Mouse (Mus musculus): ENCODE measurements around the gene Gm21981. TPM values are rescaled to one million over a fixed set of nuclear protein-coding genes. Genes with fewer than 3 reads are reported as not detected.

The Gm21981 gene
- total RNA-seq, 4 experiments from 2014 or later = 0.17 to 0.39 TPM; not detected in 2

DNA sequence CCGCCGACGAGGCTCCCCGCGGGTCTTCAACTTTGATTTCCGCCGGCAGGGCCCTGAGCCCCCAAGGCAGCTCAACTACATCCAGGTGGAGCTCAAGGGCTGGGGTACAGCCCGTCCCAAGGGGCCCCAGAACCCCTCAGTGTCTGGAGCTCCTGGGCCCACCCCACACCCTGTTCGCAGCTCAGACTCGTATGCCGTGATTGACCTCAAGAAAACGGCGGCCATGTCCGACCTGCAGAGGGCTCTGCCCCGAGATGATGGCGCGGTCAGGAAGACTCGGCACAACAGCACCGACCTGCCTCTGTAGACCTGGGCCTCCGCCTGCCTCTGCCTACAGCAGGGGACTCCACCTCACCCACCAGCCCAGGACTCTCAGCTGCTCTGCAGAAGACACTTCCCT is 9.3 kb upstream of the Gm21981 start:
- DNase-seq (ENCODE audit: low spot score in 2 of 2) = no peak

DNA sequence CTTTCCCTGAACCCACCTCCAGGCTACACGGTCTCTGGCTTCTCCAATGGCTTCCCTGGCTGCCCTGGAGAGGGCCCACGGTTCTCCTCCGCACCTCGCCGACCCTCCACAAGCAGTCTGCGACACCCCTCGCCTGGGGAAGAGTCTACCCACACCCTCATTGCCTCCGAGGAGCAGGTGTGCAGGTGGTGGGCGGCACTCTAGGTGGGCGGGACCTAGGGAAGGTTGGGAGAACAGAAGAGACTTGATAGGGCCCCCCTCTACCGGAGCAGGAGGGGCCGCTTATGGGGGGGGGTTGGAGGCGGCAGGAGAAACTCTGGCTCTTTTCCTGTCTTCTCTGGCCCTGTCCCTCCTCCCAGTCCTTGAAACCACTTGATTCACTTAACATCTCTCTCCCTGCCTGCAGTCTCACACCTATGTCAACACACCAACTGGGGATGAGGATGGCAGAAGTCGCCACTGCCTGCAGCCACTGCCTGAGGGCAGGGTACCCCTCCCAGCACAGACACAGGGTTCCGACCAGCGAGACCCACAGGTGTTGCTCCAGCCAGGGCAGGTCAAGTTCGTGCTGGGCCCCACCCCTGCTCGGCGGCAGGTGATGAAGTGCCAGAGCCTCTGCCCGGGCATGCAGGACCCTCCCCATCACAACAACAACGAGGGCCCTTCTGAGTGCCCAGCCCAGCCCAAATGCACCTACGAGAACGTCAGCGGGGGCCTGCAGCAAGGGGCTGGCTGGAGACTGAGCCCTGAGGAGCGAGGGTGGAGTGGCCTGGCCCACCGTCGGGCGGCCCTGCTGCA is 8.5 kb upstream of the Gm21981 start:
- no peak for DNase-seq (ENCODE audit: low spot score in 2 of 2)

DNA sequence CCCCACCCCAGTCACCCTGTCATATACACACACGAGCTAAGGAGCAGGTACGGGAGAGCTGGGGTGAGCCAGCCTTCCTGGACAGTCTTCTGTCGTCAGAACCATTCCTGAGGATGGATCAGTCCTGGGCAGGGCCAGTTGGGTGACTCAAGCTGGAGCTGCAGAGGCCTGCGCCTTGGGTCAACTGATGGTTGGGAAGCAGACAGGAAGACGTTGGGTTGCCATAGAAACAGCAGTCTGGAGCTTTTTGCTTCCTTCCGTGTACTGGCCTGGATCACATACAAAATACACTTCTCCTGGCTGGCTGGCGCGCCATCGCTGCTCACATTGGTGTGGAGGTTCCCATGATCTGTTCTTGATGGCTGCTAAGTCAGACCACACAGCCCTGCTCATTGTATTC is 7.5 kb upstream of the Gm21981 start:
- no peak for DNase-seq (ENCODE audit: low spot score in 2 of 2)

DNA sequence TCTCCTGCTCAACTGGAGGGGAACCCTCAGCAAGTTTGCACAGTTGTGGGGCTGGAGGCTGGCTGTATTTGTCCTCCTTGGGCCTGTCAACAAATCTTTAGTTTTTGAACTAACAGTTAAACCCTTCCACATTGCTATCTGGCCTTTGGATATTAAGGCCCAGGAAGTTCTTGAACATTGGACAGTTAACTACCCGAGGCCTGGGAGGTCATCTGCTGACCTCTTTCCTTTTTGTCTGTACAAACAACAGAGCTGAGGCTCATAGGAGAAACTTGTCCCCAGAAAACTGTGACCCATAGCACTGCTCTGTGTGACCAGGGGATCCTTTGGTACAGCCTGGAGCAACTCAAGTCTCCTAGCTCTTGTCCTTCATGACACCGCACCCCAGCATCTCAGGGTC is 4.8 kb upstream of the Gm21981 start:
- DNase-seq (ENCODE audit: low spot score in 2 of 2) = no peak

DNA sequence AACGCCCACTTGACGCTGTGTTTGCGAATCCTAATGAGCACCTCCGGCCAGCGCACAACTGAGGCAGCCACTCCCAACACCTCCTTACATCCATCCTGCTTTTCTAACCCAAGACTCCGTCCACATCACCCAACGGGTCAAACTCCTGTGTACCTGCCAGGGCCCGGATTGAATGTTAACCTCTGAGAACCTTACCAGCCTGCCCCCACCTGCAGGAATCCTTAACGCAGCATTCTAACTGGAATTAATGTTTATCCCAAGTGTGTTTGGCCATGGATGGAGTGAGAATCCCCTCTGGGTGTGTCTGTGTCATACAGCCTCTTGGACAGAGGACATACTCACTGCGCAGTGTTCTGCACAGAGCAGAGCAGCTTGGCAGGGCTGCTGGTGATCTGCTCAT is 3.9 kb upstream of the Gm21981 start:
- DNase-seq (ENCODE audit: low spot score in 2 of 2) = no peak

DNA sequence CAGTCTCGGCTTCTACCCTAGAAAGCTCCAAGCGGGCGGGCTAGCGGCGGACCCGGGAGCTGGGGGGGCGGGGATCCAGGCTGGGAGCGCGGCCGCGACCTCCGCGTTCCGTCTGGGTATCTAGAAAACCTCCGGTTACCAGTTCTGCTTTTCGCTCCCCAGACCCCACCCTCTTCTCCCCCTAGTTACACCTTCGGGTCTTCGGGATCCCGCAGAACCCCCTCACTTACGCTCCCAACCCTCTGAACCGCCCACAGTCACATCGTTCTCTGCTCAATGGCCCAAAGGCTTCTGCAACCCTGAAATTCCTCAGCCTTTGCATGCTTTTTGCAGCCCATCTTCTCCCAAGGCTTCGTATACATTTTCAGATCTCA is 1.1 kb upstream of the Gm21981 start:
- no peak for DNase-seq (ENCODE audit: low spot score in 2 of 2)

DNA sequence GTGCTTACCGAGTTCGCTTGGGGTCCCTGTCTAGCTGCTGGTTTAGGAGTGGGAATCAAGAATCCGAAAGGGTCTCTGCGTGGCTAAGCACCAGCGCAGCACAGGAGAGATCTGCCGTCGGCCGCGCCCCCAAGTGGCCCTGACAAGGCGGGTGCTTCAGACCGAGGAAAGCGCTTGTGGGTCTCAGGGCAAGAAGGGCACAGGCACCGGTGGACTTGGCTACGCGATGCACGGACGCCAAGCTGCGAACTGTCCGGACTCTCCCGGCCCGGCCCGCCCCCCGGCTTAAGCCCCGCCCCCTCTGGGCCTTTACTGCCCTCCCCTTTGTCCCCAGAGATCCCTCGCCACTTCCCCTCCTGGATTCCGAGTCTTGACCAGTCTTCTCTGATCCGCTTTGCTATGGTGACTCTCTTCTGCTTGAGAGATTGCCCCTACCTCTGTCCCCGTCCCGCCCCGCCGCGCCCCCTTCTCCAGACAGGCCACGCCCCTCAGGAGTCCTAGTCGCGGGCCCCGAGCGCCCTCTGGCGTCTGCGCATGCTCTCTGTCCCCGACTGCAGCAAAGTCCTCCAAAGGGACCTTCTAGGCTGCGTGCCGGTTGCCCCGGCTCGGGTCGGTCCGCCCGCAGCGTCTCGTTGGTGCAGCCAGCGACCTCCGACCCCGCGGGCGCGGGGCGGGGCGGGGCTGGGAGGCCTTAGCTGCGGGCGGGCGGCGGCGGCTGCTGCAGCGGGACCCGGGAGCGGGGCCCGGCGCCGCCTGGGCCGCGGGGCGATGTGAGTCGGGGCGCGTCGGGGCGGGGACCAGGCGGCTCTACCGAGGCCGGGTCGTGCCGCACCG is 465 bp upstream of the Gm21981 start, which contains the start of gene Prickle4:
Prickle4 (minus strand) TSS at position 234 of the 834 bp plus-strand sequence.
- peak; percentile 96 to 98 for DNase-seq (ENCODE audit: low spot score in 2 of 2)

DNA sequence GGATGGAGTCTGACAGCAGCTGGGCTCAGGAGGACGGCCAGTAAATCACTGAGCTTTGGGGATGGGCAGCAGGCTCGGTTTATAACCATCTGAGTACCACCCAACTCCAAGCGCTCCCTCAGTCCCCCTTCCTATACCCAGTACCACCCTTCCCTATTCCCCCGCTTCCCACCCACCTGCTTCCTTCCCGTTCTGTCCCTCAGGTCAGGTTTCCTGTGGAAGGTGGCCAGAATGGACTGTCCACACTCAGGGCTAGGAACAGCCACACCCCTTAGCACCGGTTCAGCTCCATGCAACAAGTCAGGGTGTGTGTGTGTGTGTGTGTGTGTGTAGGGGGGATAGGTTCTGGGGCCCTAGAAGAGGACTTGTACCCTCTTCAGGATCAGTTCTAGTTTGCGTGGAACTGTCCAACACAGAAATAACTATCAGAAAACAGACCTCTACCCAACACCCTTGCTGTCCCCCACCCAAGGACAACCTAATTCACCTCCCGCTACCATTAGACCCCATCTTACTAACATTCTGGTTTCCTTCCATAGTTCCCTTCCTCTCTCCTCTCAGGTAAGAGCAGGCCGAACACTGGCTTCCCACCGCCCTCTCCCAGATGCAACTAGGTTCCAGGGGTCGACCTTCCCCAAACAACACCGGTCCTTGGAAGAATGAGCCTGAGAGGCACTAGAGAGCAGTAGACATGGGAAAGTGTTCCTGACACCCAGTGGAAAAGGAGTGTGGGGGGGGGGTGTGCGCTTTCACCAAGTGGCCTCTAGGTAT is 399 bp downstream of the Gm21981 start:
- DNase-seq (ENCODE audit: low spot score in 2 of 2) = peak; percentile 8 to 22

DNA sequence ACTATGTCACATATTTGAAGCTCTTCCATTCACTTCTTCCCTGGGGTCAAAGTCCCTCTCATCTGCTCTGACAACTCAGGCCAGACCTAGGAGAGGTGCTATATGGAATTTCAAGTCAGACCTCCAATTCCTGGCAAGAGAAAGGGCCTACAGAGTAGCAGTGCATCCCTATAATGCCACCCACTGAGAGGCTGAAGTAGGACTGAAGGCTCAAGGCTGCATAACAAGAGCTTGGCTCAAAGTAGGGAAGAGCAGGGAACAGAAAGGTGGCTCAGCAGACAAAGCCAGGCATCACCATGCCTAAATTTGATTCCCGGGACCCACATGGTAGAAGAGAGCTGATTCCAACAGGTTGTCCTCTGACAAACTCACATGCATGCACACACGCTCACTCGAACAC is 2.6 kb downstream of the Gm21981 start:
- DNase-seq (ENCODE audit: low spot score in 2 of 2) = no peak

DNA sequence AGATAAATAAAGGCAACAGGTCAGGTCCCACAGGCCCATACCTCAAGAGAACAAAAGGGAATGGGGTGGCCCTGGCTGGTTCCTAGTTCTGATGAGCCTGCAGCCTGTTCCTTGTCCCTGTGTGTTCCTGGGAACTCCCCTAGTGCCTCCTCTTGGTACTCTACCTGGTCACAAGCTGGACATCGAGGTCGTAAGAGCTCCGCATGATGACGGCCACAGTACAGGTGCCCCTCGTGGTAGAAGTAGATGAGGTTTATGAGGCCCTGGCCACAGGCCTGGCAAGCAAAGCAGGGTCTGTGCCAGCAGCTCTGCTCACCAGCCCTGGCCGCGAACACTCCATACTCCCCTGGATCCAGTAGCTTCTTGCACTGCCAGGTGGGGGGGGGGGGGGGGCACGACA is 4.4 kb downstream of the Gm21981 start:
- DNase-seq (ENCODE audit: low spot score in 2 of 2) = no peak

DNA sequence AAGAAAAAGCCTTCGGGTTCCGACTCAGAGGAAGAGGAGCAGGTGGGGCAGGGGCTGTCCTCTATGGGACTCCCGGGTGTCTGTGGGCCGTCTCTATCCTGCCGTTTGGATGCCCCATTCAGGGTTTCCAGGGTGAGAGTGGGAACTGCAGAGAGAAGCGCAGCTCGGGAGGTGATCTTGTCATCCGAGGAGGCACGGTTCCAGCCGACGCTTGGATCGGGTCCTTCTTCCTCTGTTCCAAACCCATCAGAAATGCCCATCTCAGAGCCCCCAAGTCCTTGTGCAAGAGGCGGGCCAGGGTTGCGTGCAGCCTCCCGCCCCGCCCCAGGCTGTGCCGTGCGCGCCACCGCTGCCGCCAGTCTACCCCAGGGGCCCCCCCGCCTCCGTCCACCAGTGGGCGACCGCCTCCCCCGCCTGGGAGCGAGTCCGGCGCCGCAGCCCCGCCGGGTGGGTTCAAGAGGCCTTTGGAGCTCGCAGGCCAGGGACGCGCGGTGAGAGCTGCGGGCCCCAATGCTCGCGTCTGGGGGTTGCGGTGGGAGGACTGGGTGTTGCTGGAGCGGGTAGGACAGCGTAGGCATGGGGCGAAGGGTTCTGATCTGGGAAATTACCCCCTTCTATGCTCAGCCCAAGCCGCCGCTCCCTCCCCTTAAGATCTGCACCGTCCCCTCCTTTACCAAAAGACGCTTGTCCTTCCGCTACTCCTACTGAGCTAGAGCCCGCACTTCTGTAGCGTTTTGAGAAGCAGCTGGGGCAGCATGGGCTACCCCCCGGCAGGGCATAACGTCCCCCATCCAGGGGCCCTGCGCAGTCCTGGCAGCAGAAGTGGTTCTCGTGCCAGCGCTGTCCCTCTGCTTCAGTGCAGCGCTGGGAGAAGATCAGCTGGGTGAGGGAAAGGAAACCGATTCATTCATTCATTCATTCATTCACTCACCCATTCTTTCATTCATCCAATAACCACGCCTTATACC is 5.4 kb downstream of the Gm21981 start, which contains the start of gene Frs3:
Frs3 (plus strand) TSS at position 423 of the 968 bp plus-strand sequence.
- DNase-seq (ENCODE audit: low spot score in 2 of 2) = peak; percentile 44 to 50

DNA sequence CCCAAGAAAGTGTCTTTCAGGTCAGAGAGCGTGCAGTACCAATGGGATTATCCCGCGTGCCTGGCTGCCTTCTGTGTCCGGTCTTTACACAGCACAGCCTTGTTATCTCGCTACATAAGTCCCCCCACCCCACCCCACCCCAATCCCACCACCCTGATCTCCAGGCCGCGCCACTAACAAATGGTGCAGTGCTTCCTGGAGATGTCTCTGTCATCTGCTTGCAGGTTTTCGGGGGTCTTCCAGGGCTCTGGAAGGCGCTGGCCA is 6.0 kb downstream of the Gm21981 start, which contains the start of gene Tomm6:
Tomm6 (minus strand) TSS at position 43 of the 264 bp plus-strand sequence.
- DNase-seq (ENCODE audit: low spot score in 2 of 2) = no peak

DNA sequence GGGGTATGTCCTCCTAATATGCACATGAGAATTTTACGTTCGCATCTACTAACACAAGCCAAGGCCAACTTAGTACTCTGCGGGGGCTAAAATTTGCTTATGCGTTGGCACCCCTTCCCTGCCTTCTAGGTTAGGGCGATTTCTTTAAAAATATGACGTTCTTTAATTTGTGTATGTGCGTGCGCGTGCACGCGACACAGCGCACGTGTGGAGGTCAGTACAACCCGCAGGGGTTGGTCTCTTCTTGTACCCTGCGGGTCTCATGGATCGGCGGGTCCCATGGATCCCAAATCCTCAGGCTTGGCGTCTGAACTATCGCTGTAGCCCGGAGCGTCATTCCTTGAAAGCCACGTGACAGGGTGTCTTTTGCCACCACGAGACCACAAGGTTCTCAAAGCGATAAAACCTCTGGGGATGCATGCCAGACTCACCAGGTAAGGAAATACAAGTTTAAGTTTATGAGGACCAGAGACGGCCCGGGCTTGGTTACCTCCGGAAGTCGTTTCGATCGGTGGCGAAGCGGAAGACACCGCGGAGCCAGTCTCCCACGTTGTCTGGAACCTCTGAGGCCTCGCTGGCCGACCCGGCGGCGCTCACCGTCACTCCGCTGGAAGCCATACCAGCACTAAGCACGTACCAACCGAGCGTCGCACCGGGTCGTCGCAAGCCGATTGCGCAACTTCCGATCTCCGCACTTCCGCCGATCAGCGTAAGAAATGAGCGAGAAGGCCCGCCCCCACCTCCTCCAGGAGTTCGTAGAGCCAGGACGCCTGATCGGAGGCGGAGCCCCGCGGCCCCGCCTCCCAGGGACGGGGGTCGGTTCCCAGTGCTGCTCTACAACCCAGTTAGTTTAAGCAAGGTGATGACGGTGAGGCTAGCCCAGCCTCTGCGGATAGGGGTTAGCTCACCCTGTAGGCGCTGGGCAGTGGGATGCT is 6.6 kb downstream of the Gm21981 start:
- DNase-seq (ENCODE audit: low spot score in 2 of 2) = peak; percentile 93 to 94

DNA sequence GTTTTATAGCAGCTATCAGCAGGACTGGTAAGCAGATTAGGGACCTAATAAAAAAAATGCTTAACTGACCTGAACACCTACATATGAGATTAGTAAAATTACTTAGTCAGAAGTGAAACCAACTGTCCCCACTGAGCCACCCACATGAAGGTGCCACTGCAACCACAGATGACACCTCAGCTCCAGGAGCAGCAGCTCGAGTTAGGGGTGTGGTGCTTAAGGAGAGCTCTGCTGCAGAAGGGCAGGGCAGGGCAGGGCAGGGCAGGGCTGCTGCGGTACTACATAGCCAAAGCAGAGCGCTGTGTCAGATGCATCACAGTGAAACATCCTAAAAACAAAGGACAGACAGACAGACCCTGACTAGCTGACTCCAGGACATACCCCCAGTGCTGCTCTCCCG is 11.4 kb downstream of the Gm21981 start:
- no peak for DNase-seq (ENCODE audit: low spot score in 2 of 2)

DNA sequence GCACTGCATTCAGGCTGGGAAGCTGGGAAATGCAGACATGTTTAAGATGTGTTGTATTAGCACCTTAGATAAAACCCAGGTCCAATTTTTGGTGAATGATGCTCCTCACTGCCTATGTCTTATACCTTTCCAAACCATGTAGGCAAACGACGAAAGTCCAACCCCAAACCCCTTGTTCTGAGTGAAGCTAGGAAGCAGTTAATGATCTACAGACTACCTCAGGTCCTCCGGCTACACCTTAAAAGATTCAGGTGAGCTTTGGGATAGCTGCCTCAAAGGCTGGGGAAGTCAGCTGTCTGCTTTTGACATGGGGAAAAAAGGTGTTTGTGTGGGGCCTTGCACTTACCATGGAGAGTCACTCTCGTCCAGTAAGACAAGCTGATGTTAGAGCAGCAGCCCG is 15.6 kb downstream of the Gm21981 start:
- DNase-seq (ENCODE audit: low spot score in 2 of 2) = no peak

DNA sequence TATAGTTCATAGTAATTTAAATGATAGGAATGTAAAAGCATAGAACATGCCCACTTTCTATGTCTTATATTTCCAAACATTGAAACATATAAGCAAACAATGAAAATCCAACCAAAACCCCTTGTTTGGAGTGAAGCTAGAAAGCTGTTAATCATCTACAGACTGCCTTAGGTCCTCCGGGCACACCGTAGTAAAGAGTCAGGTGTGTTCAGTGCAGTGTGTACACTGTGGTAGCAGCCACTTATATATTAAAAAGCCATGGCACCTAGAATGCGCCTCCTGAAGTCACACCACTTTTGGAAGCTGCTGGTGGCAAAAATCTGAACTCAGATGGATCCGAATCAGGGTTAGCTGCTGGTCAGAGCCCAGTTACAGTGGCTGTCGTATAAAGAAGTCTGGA is 16.0 kb downstream of the Gm21981 start:
- DNase-seq (ENCODE audit: low spot score in 2 of 2) = no peak

DNA sequence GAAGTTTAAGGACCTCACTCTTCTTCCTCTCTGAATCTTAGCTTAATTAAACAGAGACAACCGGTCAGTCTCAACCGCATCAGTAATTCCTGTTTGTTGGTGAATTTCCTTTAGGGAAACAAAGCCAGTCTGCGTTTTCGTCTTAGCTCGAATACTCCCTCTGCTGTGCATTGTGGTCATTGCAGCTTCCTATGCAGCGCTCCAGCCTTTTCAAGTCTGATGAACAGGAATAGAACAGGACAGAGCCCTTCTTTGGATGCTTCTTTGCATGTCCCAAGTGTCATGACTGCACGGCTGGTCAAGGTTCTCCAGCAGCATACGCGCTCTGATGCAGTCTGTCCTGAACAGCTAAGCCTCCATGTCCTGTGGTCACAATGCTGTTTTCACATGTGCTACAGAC is 17.7 kb downstream of the Gm21981 start:
- peak; percentile 15 to 26 for DNase-seq (ENCODE audit: low spot score in 2 of 2)

DNA sequence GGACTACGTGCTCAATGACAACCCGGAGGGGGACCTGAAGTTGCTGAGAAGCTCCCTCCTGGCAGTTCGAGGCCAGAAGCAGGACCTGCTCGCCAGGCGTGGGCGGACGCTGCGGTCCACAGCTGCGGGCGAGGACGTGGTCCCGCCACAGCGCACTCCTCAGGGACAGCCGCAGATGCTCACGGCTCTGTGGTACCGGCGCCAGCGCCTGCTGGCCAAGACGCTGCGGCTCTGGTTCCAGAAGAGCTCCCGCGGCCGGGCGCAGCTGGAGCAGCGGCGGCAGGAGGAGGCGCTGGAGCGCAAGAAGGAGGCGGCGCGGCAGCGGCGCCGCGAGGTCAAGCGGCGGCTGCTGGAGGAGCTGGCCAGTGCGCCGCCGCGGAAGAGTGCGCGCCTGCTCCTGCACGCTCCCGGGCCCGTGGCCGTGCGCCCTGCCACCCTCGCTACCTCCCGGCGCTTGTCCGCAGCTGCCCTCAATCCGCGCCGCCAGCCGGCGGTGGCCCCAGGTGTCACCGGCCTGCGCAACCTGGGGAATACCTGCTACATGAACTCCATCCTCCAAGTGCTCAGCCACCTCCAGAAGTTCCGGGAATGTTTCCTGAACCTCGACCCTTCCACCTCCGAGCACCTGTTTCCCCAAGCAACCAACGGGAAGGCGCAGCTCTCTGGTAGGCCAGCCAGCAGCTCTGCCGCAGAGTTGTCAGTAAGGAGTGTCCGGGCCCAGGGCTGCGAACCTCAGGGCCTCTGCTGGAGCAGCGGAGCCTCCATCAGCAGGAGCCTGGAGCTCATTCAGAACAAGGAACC is 21.7 kb downstream of the Gm21981 start:
- peak; percentile 56 to 68 for DNase-seq (ENCODE audit: low spot score in 2 of 2)

DNA sequence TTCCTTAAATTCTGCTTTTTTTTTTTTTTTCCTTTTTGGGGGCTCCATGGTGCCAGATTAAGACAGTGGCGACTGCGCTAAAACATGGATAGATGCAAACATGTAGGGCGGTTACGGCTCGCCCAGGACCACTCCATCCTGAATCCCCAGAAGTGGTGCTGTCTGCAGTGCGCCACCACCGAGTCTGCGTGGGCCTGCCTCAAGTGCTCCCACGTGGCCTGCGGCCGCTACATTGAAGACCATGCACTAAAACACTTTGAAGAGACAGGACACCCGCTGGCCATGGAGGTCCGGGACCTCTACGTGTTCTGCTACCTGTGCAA is 22.3 kb downstream of the Gm21981 start:
- no peak for DNase-seq (ENCODE audit: low spot score in 2 of 2)

Measured in gastrocnemius, adult 8-10 months (tissue).